Mouse (Mus musculus) adrenal gland, adult 2 months (tissue): ENCODE data around the gene Rbfox3. TPM values are rescaled to one million over a fixed set of nuclear protein-coding genes. Genes with fewer than 3 reads are reported as not detected.

ENCODE experiments used
- DNase-seq: peaks from one replicate; pipeline ENCODE4 v3.0.0; 2021
- polyA plus RNA-seq: library from polyadenylated mRNA; depleted of rRNA; stranded (reverse); fragments of >200 nt; gene quantifications from 2 replicates; pipeline ENCODE4 v1.2.3, GENCODE M21; 2012
- total RNA-seq, 2 experiments: library from RNA; stranded (reverse); gene quantifications; 2 replicates each; pipeline ENCODE4 v1.2.3; 2021

Gene Rbfox3
- total and polyA plus RNA-seq, 3 experiments, result 3.3 to 7.8 (median 4.2) TPM

DNA sequence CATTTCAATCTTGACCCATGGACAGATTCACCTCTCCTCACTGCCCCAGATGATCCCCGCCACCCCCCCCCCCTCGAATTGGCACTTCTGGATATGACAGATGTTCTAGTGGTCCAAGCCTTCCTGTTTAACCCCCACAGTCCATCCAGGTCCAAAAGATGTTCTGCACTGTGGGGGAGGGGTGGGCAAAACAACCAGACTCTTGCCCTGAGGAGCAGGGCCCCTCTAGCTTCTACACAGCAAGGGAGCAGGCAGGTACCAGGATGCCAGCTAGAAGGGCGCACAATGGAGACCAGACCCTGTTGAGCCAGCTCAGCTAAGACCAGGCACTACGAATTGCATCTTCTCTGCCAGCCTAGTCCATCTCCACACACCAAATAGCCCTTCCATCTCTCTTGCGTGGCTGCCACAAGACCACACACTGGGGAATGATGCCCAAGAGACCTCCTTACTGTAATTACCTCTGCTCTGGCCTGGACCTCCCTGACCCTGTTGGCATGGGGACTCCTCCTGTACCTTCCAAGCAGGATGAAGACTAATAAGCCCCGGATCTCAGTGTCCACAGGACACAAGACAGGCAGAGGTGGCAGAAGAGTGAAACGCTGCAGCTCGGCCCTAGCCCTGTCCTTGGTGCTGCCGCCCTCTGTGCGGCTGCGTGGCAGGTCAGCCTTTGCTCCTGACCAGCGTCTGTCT, 5.1 kb downstream of the Rbfox3 start:
- no peak for DNase-seq

DNA sequence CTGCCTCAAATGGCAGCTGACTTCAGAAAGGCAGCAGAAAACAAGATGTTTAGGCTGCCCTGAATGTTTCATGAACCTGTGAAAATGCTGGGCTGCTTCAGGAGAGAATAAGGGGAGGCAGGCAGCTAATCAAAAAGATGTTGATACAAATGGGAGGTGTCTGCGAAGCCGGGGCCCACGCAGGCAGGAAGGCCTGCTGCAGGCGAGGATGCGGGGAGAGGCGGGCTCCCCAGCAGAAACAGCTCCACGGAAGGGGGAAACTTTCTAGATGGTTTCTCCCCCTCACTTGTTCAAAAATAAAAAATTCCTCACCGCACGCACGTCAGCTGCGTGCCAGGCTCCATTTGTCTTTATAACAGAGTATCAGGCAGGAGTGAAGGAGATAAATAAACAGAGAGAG, 5.7 kb downstream of the Rbfox3 start:
- no peak for DNase-seq

DNA sequence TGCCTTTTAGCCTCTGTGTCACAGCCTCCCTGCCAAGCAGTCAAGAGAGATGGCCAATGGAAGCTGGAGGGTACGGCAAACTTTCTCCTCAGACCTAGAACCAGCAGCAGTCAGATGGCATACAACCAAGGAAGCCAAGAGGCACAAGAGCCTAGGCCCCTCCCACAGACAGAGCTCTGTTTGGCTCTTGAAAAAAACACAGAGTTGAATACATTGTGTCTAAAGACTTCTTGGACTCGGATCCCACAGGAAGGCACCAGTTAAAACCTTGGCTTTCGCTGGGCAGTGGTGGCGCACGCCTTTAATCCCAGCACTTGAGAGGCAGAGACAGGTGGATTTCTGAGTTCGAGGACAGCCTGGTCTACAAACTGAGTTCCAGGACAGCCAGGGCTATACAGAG, 7.1 kb downstream of the Rbfox3 start:
- no peak for DNase-seq

DNA sequence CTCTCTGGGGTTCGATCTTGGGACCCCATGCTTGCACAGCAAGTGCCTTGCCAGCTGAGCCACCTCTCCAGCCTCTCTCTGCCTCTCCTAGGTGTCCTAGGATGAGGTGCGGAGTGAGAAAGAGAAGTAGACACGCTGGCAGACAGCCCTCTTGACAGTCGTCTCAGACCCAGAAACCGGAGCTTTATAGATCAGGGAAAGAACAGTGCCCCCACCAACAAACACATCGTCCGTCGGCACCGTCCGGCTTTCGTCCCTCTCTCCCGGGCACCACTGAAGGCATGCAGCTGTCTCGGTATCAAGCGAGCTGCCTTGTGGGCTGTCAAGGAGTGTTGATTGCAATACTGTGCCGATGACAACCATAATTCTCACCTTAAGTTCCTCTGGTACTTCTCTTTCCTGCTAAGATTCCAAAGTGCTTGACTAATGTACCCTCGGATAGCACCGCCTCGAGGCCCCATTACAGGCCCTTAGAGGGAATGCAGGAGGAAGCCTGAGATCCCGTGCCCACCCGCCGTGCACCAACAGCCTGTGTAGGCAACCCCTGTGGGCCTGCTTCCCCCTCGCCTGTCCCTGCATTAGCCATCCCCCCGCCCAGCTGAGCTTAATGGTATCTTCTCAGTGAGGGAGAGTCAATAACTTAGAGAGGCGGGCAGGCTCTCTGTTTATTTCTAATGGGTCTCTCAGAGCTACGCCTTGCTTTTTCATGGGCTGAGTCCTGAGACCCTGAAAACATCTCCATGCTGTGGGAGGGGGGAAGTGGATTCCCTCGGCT, 11.4 kb downstream of the Rbfox3 start:
- DNase-seq, result no peak

DNA sequence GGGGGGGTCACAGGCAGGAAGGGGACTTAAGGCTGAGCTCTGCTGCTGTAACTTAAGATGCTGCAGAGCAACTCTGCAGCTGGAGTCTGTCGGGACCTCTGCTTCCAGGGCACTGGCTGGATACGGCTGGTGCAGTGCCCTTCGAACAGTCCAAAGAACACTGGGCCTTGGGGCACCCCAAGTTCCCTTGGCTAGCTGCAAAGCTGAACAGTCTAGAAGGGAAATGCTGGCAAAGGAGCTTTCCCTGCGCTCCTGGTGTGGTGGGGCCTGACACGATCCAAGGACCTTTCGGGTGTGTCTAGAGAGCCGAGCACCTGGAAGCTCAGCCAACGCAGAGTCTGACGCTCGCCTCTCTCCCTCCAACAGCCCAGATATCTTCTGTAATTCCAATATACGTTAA, 12.8 kb downstream of the Rbfox3 start:
- no peak for DNase-seq

DNA sequence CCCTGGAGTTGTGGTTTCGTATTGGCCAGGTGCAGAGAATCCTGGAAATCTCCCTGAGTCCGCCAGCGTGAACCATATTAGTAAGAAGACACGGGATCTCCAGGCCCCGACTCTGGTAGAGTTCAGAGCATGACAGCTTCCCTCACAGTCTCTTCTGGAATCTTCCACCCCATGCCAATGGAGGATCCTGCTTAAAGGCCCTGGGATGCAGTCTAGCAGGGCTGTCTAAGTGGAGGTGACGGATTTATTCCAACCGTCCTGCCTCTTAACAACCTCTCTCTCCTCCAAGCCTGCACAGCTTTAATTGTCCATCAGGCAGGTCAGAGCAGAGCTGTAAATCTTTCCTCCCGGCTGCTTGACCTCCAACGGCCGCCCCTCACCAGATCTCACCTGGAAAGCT, 13.2 kb downstream of the Rbfox3 start:
- DNase-seq, result no peak

DNA sequence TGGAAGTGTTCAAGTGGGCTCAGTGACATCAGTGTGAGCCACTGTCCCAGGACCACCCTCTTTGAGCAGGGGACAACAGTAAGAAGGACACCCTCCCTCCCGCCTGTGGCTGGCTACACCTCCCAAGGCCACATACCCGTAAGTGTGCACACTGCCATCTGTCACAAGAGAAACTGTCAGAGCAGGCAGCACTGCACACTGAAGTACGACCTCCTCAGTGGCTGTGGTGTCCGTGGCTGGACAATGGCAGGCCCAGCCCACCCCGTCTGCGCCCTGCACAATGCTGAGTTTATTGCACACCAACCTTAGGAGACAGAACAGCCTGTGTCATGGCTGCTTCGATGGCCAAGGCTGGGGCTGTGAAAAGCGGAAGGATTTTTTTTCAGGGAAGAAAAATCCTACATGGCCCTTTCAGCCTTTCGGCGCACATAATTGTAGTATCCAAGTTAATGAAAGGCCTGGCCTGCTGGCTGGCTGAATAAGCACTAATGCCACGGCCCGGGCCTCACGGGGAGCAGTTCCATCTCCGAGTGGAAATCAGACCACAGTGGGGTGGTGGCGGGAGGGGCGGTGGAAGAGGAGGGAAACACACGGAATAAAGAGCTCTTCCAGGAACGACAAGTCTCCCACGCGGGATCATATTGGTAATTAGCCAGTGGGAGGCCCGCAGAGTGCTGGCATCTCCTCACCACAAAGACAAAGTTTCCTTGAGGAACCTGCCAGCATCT, 14.1 kb downstream of the Rbfox3 start:
- no peak for DNase-seq

DNA sequence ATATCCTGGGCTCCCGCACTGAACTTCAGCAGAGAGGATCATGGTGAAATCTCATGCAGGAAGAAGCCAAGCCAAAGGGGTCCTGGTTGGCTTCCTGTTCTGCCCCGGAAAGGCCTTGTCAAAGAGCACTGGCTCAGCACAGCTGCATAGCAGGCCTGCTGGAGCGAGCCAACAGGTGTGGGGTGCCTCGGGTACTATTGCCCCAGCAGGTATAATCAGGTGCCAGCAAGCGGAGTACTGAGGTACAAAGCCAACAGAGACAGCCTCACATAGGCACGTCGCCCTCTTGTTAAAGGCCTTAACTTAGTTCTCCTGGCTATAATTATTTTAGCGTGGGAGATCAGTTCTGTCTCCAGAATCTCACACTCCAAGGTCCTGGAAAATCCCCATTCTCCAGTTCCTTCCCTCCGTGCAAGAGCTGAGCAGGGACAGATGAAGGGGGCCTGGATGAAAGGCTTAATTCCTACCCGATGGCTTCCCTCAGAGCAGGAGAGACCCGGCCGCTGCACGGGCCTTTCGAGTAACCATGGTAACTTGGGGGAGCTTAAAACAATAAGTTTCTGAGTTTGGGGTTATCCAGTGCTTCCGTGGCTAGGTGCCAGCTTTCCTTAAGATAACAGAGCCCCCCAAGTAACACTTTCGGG, 15.2 kb downstream of the Rbfox3 start:
- no peak for DNase-seq

DNA sequence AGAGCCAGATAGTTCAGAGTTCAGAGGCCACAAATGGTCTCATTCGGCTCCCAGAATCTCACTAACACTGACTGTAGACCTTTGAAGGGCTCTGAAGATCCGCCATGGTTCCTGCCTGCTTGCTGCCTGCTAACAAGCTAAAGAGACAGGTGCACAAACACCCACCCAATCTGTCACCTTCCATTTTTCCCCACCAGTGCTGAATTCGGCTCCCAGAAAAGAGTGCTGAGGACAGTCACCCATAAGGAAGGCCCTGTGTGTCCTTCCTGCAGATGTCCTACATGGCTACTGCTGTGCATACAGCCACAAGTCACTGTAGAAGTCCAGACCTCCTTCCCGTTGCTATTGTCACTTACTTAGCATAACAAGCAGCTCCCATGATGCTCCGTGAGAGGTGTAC, 16.6 kb downstream of the Rbfox3 start:
- DNase-seq, result no peak

DNA sequence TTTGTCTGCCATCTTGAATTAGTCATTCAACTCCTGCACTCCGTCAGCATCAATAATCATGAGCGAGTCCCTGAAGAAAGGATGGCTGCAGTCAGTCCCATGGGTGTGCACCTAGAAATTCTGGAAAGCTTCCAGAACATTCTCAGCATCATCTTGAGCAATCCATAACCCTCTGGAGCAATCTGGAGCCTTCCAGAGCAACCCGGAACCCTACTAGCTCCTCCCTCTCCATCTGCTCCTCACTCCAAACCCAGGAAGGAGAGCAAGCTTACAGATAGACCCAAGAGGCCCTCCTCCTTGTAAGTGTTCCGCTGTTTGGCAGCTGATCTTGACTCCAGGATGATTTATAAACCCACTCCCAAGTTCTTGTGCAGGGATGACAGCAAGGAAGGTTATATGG, 17.2 kb downstream of the Rbfox3 start:
- DNase-seq, result no peak

DNA sequence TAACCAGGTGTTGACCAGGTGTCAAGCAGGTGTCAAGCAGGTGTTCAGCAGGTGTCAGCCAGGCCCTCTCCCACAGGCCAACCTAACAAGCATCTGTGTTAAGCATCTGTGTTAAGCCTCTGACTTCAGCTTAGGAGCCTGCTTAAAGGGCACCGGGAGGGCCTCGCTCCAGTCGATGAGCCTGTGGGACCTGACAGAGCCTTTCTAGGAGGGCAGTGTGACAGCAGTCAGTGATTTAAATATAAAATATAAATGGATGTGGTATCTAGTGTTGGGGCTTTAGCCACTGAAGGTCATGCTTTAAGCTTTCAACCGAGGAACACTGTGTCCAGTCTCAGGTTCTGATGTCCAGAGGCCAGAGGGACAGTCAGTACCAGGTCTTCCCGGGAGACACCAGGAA, 18.5 kb downstream of the Rbfox3 start:
- no peak for DNase-seq

DNA sequence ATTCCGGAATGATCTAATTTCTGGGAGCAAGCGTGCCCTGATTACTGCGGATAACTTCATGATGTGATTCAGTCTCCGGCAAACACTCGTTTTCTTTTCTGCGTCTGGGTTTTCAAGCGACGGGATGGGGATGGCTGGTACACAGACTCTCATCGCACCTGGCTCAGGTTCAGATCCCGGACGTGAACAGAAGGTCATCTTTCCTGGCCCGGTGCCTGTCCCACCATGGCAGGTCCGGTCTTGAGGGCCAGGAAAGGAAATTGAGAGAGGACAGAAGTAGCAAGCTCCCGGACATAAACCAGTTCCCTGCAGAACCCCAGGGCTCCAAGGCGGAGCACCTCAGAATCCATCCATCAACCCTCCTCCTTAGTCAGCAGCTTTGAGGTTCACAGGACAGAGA, 19.9 kb downstream of the Rbfox3 start:
- DNase-seq, result no peak

DNA sequence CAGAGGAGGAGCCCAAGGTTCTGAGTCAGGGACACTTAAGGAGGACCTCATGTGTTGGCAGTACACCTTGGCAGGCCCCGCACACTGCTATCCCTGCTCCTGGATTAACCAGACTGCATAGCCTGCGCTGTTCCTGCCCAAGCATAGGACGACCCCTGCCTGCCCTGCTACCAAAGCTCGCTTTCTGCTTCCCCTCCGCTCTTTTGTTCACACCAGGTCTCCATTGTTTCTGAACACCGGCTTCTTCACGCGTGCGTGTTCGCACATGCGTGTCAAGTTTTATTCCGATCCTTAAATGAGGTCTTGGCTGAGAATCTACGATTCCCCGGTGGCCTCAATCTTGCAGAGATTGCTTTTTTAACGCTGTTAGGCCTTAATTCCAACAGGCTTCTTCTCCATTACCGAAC, 20.4 kb downstream of the Rbfox3 start:
- DNase-seq, result no peak

DNA sequence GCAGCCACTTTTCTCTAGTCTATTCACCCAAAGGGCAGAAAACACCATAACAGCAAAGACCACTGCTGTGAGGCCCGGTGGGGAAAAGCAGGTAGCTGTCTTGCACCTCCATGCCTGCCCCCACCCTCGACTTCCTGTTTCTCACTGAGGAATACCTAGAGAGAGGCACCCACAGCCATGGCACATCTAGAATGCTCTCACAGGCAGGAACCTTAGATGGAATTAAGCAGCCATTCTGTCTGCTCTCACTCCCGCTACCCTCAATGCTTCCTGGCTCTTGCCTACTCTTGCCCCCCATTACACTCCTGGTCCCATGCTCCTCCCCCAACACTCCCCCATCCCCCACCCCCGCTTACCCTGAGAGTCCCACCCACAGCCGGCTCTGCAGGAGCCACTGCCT, 20.9 kb downstream of the Rbfox3 start:
- no peak for DNase-seq

DNA sequence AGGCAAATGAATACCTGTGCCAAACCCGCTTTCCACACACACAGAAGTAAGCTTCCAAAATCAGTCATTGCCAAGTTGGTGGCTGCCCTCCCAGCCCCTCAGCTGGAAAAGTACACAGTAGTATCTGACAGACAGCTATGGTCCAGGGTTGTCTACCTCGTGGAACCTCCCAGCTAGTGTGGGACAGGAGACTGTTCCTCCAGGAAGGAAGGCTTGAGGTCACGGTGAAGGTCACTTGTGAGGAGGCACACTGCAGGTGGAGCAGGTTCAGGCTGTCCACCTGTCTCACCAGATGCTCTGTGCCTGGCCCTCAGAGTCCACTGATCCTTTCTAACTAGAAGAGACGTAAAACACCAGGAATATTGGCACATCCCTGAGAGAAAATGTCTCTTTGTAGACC, 21.9 kb downstream of the Rbfox3 start:
- DNase-seq, result no peak

DNA sequence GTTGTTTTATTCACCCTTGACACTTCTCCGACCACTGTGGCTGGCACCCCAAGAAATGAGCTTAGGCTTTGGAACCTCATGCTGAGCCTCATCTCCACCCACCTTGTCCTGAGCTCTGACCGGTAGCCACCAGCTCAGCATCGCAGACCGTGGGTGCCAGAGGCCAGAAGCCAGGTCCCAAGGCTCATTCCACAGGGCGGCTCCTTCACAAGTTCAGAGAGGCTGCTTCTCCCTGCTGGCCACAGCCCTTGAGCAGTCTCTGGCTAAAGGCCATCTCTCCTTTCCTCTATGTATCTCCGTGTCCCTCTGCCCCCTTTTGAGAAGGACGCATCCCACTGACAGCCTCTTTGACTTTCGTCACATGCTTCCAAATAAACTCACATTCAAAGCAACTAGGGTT, 23.0 kb downstream of the Rbfox3 start:
- DNase-seq, result no peak

DNA sequence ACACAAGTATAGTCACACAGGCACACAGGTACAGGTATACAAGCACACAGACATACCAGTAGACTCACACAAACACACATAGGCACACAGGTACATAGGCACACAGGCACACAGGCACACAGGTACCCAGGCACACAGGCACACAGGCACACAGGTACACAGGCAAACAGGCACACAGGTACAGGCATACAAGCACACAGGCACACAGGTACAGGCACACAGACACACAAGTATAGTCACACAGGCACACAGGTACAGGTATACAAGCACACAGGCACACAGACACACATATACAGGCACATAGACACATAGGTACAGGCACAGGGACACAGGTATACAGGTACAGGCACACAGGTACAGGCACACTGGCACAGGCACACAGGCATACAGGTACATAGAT, 24.2 kb downstream of the Rbfox3 start:
- no peak for DNase-seq

DNA sequence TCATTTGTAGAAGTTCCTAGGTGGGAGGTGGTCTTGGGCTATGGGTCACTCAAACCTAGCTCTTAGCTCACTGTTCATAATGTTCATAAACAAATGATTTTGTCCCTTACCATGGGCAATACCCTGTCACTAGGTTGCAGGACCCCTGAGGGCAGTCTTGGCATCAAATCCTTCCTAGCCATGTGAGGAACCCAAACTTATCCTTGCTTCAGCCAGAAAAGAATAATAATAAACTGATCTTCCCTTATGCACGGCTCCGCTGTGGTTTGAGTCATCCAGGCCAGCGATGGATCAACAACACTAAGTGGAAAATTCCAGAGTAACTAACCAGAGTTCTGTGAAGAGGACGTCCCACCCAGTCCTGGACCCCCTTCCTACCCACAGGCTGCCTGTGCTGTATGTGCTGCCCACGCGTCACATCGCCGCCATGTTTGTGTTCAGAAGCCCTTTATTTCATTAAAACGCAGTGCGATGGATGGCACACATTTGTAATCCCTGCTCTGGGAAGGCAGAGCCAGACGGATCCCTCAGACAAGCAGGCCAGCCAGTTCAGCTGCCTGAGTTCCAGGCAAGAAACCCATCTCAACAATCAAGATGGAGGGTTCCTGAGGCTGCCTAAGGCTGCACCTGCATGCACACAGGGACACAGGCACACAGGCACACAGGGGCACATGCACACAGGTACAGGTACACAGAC, 25.0 kb downstream of the Rbfox3 start:
- DNase-seq, result no peak

DNA sequence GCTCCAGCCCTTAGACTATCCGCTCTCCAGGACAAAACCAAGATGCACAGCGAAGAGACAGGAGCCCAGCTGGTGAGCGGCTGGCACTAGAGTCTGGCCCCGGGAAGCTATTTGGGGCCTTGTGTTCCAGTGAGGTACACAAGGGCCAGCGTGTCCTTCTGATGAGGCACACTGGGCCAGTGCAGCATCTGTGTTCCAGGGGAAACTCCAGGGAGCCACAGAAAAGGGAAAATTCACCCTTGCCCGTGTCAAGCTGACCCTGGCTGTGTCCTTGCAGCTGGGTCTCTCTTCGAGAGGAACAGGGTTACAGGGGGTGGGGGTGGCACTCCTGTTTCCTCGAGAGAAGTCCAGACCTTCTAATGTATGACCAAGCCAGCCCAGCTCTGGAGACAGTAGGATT, 25.8 kb downstream of the Rbfox3 start:
- no peak for DNase-seq

DNA sequence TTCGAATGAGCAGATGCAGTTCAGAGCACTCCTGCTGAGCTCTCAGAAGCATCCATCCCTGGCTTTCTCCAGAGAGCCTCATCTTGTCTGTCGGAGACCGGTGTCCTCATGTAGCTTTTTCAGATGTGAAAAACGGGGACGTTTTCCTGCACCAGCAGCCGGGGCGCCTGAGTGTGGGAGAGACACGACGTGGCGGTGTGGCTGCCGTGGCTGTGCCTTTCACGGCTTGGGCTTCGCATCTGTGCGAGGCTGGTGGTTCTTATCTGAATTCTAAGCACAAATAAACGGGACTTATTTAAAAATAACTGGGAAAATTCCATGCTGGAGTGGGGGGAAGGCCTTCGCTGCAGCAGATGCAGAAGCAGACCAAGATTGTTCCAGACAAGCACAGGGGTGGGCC, 26.3 kb downstream of the Rbfox3 start:
- DNase-seq, result no peak

DNA sequence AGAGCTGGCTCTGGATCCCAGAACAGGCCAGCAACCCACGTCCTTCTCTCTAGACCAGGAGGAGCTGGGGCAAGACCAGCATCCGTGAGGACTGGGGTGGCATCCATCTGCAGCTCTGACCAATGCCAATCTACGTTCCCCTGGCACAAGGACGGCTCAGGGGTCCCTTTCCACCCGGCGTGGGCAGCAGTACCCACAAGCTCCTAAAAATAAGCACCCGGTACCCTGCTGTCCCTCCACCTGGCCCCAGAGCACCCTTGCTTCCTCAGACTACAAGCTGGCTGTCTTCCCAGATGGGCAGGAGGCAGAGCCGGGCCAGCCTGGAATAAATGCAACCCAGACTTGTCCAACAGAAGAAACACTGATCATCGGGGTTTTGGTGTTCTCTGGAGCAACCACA, 28.3 kb downstream of the Rbfox3 start:
- DNase-seq, result no peak
